Mouse (Mus musculus) midbrain, postnatal 0 days (tissue): ENCODE measurements around the gene Prr7. TPM values are rescaled to one million over a fixed set of nuclear protein-coding genes. Genes with fewer than 3 reads are reported as not detected.

Experiments
- ATAC-seq: fragments of 200-750 bp; cut with Nextera tagmentation; 2 replicates; pipeline ENCODE4 v1.8.0; 2017; ENCODE audit warnings: moderate number of reproducible peaks, mild to moderate bottlenecking, moderate TSS enrichment, moderate library complexity; ENCODE audit not compliant: low FRiP score
- DNase-seq: peaks from one replicate; pipeline ENCODE4 v3.0.0-alpha.2; 2015; ENCODE audit warnings: low spot score
- H3K27ac ChIP-seq: fragments of 300-500 bp; sonication (generic); 2 replicates; pipeline ENCODE4 v1.5.1; 2014; ENCODE audit warnings: low read depth, mild to moderate bottlenecking, low read length, mixed read lengths
- H3K27me3 ChIP-seq: fragments of 300-500 bp; sonication (generic); 2 replicates; pipeline ENCODE4 v1.6.1; 2014; ENCODE audit warnings: low read length, control low read depth, mixed read lengths; ENCODE audit not compliant: insufficient read depth
- H3K36me3 ChIP-seq: fragments of 300-500 bp; sonication (generic); 2 replicates; pipeline ENCODE4 v1.6.1; 2014; ENCODE audit warnings: low read length, control low read depth, mixed read lengths; ENCODE audit not compliant: insufficient read depth
- H3K4me1 ChIP-seq: fragments of 300-500 bp; sonication (generic); 2 replicates; pipeline ENCODE4 v1.6.1; 2014; ENCODE audit warnings: mild to moderate bottlenecking, control low read depth, antibody characterized with exemption, low read length, mixed read lengths; ENCODE audit not compliant: insufficient read depth
- H3K4me2 ChIP-seq: fragments of 300-500 bp; sonication (generic); 2 replicates; pipeline ENCODE4 v1.6.1; 2014; ENCODE audit warnings: low read depth, mild to moderate bottlenecking, low read length, mixed read lengths; ENCODE audit not compliant: poor library complexity, severe bottlenecking
- H3K4me3 ChIP-seq: fragments of 300-500 bp; sonication (generic); 2 replicates; pipeline ENCODE4 v1.5.1; 2014; ENCODE audit warnings: low read depth, mild to moderate bottlenecking, low read length, moderate library complexity
- H3K9ac ChIP-seq: fragments of 300-500 bp; sonication (generic); replicated peaks from 2 replicates; pipeline ENCODE4 v1.6.1; 2014; ENCODE audit warnings: mild to moderate bottlenecking, low read length, moderate library complexity, mixed read lengths; ENCODE audit not compliant: poor library complexity, severe bottlenecking
- H3K9me3 ChIP-seq: fragments of 300-500 bp; sonication (generic); 2 replicates; pipeline ENCODE4 v1.6.1; 2016; ENCODE audit warnings: low read length, control low read depth
- CTCF ChIP-seq: IDR thresholded peaks from 2 replicates; pipeline ENCODE4 v1.5.1; 2016; ENCODE audit warnings: antibody characterized with exemption, mild to moderate bottlenecking
- WGBS: fragments of 180-500 bp; shearing (Covaris S2); extraction: QIAGEN DNeasy Blood & Tissue Kit; methylation state at CpG from one replicate; pipeline ENCODE4 v1.1.7; 2014; 5-methylcytosine and 5-hydroxymethylcytosine counted together
- polyA plus RNA-seq: library from polyadenylated mRNA; unstranded; fragments of >200 nt; fragmentation: Nextera tagmentation; extraction: Ambion mirVana; gene quantifications from 2 replicates; pipeline ENCODE4 v1.2.1, GENCODE M21; 2015
- total RNA-seq: library from RNA; depleted of rRNA; stranded (reverse); fragments of >200 nt; gene quantifications from 2 replicates; pipeline ENCODE4 v1.2.3, GENCODE M21; 2014; rRNA removed

Prr7 gene
- total RNA-seq (101 and 131 TPM in 2 replicates), polyA plus RNA-seq (6.6 and 8.1 TPM in 2 replicates)

GRCm38 (mm10) chr13:55464027-55464884, at the start of gene Prr7:
TSS of gene Prr7 (plus strand) at chr13:55464267.
- no peaks in the 10 kb centered on the region for H3K9me3 ChIP-seq
- H3K4me1 ChIP-seq = peaks cover 18% of the 10 kb centered on the region; the same call in 1 of the 2 replicates
- peak within 1 kb of the TSS; percentile 84 for H3K4me2 ChIP-seq
- H3K4me3 ChIP-seq = peak within 1 kb of the TSS; percentile 85
- under 1% methylated on average over 61 of the region's 84 CpGs for WGBS
- DNase-seq (peak; percentile 88), ATAC-seq (peak; percentile 77)
- TF ChIP-seq CTCF = no peak
- H3K9ac ChIP-seq = peak within 1 kb of the TSS; percentile 95
- peaks cover 10% of the 10 kb centered on the region; the same call in 1 of the 2 replicates for H3K36me3 ChIP-seq
- H3K27me3 ChIP-seq = no peaks in the 10 kb centered on the region
- peak within 1 kb of the TSS; percentile 98 for H3K27ac ChIP-seq

DNA sequence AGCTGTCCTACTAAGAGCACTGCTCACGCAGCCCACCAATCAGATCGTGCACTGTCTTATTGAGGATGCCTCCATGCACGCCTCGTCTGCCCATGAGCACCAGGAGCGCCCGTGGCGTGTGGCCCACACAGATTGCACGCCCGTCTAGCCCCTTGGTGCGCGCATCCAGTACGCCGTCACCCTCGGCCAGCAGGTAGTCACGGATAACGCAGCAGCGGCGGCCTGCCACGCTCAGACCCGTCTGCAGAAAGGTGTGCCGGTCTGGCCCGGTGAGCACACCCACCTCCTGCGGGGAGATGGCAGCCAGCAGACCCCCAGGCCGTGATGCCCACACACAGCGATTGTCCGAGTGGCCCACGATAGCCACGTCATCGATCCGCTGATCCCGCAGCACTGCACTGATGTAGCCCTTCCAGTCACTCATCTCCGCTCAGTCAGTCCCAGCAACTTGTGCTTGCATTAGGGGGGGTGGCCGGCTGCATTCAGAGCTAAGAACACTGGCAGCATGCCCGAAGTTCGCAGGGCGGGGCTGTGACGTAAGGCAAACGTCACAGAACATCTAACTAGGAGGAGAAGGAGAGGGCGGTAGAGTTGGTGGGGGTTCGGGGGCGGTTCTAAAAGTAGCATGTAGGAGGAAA, 49.2 kb upstream of the Prr7 start, which contains the start of gene Pfn3:
TSS of gene Pfn3 (minus strand) at position 490 of the 638 bp plus-strand sequence.
- peak within 1 kb of the TSS; percentile 55 for H3K9ac ChIP-seq
- peak; percentile 78 for DNase-seq
- peak within 1 kb of the TSS; percentile 57 for H3K4me2 ChIP-seq
- H3K9me3 ChIP-seq = no peaks in the 10 kb centered on the region
- peak within 1 kb of the TSS; percentile 40 for H3K4me3 ChIP-seq
- peaks cover 15% of the 10 kb centered on the region for H3K27me3 ChIP-seq
- 13% methylated on average over 41 of the region's 41 CpGs for WGBS
- no peaks in the 10 kb centered on the region for H3K36me3 ChIP-seq
- no peaks in the 10 kb centered on the region for H3K4me1 ChIP-seq
- peak; percentile 36 for ATAC-seq
- no peak for TF ChIP-seq CTCF
- H3K27ac ChIP-seq = no peak within 1 kb of the TSS

DNA sequence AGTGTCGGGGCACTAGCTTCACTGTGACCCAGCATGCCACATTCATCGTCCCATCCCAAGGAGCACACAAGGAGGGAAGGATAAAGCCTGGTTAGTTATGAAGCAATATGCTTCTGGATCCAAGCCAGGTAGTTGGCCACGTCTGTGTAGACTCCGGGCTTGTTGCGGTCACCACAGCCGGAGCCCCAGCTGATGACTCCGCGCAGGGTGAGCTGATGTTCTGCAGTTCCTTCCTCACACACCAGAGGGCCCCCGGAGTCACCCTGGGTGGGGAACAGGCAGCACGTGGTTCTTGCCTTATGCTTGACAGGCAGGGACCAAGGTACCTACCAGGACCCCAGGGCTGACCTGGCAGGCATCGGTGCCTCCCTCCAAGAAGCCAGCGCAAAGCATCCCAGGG, 46.1 kb upstream of the Prr7 start:
- DNase-seq (peak; percentile 73), ATAC-seq (peak; percentile 77)
- Histone ChIP-seq H3K4me3 (0 out of 2 replicates have a peak overlapping the region, but pooled peaks have one; percentile 3), H3K27me3 (peaks cover 35% of the 10 kb centered on the region), H3K27ac (no peak overlapping the region), H3K9ac (no peak overlapping the region), H3K4me2 (peak overlapping the region; percentile 23), H3K9me3 (no peaks in the 10 kb centered on the region), H3K36me3 (no peaks in the 10 kb centered on the region), H3K4me1 (peaks cover 5% of the 10 kb centered on the region; the same call in 1 of the 2 replicates)
- TF ChIP-seq CTCF = peak; percentile 87
- 11% methylated on average over 12 of the region's 12 CpGs for WGBS

DNA sequence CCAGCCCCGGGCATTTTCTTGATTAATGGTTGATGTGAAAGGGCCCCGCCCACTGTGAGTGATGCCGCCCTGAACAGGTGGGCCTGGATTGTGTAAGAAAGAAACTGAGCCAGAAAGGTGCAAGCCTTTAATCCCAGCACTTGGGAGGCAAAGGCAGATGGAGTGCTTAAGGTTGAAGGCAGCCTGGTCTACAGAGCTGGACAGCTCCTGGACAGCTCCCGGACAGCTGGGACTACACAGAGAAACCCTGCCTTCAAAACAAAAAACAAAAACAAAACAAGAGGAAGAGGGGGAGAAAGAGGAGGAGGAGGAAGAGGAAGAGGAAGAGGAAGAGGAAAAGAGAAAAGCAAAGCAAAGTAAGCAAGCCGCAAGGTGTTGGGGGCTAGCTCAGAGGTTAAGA, 44.9 kb upstream of the Prr7 start:
- Histone ChIP-seq H3K4me1 (peaks cover 5% of the 10 kb centered on the region; the same call in 1 of the 2 replicates), H3K27me3 (peaks cover 30% of the 10 kb centered on the region), H3K9me3 (no peaks in the 10 kb centered on the region), H3K4me2 (no peak overlapping the region), H3K4me3 (no peak overlapping the region), H3K9ac (no peak overlapping the region), H3K36me3 (no peaks in the 10 kb centered on the region), H3K27ac (no peak overlapping the region)
- DNase-seq = no peak
- TF ChIP-seq CTCF = no peak
- 84% methylated on average over 5 of the region's 5 CpGs for WGBS
- no peak for ATAC-seq

DNA sequence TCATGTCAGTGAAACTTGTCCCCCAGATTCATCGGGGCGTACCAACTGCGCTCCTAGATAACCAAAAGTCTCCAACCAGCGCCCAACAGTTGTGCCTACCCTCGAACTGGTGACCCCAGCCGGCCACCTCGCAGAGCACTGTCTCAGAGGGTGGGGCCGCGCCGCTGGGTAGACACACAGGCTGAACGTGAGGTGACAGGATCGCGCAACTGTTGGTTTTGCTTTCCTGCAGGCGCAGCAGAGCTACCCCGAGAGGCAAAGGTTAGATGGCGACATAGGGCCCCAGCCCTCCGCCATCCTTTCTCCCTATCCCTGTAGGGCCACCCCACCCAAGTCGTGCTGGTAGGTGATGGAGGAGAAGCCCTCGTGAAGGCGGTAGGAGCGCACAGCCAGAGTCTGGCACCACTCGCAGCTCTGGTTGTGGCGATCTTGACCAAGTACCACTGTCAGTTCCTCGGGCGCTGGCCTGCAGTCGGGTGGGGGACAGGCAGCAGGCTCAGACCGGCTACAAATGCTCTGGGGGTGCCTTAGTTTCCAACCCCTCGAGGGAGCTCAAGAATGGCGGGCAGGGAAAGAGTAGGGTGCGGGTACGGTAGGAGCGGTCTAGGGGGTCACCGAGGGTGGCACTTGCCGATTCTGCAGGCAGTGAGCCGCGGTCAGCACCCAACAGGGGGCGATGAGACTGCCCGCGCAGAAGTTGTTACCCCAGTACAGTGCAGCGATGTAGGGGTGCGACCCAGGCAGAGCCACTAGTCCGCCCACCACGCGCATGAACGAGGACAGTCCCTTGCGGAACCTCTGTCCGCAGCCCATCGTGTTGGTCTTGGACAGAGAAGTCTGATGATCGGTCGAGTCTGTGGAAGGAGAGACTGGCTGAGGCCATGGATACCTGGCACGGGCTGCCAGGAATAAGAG, 43.8 kb upstream of the Prr7 start:
- DNase-seq = no peak
- TF ChIP-seq CTCF = no peak
- no peak overlapping the region for H3K27ac ChIP-seq
- H3K9ac ChIP-seq = 0 out of 2 replicates have a peak overlapping the region, but pooled peaks have one; percentile 19
- ATAC-seq = no peak; the same call in 1 of the 2 replicates
- H3K4me1 ChIP-seq = peaks cover 5% of the 10 kb centered on the region; the same call in 1 of the 2 replicates
- WGBS = 35% methylated on average over 51 of the region's 51 CpGs
- H3K36me3 ChIP-seq = no peaks in the 10 kb centered on the region
- H3K4me2 ChIP-seq = peak overlapping the region; percentile 43; the same call in 1 of the 2 replicates
- peaks cover 30% of the 10 kb centered on the region for H3K27me3 ChIP-seq
- no peaks in the 10 kb centered on the region for H3K9me3 ChIP-seq
- H3K4me3 ChIP-seq = no peak overlapping the region; the same call in 1 of the 2 replicates
